Mouse (Mus musculus): ENCODE measurements at regions not wholly inside any gene's neighbourhood (a gene's known extent, or its start where the extent isn't known, plus 50 kb on each side); places are given as distances from the start of the nearest gene placed in this dataset.

DNA sequence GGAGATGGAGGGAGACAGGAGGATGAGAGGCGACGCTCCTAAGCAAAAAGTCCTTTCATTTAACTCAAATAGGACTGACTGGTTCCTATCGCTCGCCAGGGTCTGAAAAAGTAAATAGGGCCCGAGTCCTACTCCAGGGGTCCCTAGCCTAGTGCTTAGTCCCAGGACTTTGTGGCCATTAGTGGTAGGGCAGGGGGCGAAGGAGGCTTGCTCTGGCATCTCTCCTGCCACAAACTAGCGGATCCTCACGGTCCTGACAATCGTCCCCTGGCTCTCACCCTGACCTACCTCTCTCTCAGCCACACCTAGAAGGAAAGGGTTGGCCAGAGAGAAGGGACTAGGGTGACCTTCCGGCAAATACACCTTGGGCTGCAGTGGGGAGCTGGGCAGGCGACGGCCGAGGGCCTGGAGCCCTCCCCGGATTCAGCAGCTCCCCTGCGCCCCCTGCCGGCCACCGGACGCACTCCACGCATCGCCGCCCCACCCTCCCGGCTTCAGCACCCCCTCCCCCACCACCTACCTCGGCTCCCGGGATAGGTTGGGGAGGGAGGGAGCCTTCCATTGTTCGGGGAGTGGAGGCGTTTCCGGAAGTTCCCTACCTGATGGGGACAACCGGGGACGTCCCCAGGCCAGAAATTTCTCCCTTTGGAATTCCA, 83.6 kb upstream of the Calm2 start:
- in situ Hi-C loops (cut with MboI; ENCODE audit: low pct_unique_long_range_greater_than_20kb in 1 of 2, low sequenced_read_pairs in 2 of 2, unreplicated experiment in 1 of 2): no loop called here

DNA sequence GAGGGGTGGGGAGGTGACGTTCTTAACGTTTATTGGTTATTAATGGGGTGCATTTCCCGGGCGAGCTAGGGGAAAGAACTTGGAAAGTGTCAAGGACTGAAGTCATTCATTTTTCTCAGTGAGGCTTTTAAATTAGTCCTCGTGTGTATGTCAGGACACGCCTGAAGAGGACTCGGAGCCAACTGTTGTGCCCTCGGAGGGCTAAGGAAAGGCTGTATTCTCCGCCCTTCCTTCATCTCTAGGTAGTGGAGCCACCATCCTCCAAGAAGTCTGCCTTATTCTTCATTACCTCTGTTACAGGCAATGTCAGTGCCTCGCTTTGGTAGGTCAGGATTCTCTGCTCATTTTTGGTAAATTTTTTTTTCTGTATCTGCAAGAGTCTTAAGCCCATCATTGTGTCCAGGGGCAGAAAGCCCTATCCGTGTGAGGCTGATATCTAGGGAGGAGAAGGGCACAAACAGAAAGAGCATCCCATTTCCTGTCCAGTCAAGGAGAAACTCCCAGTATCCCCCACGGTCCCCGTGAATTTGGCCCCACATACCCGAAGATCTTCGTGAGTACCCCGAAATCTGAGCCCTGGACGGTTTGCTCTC, 84.2 kb upstream of the Calm2 start:
- in situ Hi-C loops (cut with MboI; ENCODE audit: low pct_unique_long_range_greater_than_20kb in 1 of 2, low sequenced_read_pairs in 2 of 2, unreplicated experiment in 1 of 2): no loop called here

DNA sequence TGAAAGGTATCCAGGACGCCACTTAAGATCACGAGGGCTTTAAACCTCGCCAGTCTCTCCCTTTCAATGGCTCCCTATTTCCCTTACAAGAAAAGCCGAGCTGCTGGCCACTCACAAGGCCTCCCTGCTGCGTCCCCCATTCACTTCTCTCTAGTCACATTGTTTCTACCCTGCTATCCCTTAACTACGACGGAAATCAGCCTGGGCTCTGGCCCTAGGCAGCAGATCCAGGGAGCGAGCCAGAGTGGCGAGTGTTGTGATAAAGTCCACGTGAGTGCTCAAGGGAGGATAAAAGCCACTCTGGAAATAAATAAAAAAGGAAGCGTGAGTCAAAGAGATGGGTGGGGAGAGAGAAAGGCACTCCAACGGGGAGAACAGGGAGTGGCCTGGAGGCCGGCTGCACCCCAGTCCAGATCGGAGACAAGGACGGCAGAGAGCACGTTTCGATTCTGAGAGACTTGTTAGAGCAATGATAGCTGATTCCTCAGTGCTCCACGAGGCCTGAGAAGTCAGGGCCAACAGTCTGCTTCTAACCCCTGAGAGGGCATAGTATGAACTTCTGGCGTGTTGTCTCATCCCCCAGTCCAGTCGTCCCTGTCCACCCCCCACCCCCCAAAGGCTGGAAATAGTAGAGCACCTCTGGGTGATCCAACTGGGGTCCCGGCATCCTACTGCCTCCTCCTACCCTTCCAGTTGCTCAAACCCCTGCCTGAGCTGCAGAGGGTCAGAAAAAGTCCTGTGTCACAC, 84.8 kb upstream of the Calm2 start:
- in situ Hi-C loops (cut with MboI; ENCODE audit: low pct_unique_long_range_greater_than_20kb in 1 of 2, low sequenced_read_pairs in 2 of 2, unreplicated experiment in 1 of 2): no loop called here

DNA sequence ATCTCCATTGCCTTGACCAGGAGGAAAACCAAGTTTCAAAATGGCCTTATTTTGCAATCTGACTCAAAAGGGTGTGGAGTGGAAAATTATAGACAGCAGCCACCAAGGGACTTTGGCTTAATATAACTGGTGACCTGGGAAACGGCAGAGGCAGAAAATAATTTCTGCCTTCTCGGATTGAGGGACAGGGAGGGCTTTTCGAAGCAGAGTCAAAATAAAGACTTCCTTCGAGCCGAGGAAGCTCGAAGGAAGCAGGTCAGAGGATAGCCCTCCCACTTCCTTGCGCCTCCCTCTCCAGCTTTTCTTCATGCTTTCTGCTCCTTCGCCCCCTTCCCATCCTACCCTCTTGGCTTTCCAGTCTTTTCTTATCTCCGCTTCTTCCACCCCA, 85.4 kb upstream of the Calm2 start:
- in situ Hi-C loops (cut with MboI; ENCODE audit: low pct_unique_long_range_greater_than_20kb in 1 of 2, low sequenced_read_pairs in 2 of 2, unreplicated experiment in 1 of 2): no loop called here

DNA sequence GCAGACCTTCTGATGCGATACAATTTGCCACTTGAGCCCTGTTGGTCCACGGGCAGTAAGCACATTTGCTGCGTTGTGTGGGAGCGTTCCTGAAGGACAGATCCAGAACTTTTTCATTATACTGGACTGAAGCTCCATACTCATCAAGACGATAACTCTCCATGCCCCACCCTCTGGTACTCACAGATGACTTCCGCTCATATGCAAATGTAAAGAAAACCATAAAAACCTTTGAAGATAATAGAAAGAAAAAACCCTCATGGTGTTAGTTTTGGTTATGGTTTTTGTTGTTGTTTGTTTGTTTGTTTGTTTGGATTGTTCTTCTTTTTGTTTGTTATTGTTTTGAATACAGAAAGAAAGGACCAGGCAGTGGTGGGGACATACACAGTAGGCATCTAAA, 86.0 kb upstream of the Calm2 start:
- in situ Hi-C loops (cut with MboI; ENCODE audit: low pct_unique_long_range_greater_than_20kb in 1 of 2, low sequenced_read_pairs in 2 of 2, unreplicated experiment in 1 of 2): no loop called here

DNA sequence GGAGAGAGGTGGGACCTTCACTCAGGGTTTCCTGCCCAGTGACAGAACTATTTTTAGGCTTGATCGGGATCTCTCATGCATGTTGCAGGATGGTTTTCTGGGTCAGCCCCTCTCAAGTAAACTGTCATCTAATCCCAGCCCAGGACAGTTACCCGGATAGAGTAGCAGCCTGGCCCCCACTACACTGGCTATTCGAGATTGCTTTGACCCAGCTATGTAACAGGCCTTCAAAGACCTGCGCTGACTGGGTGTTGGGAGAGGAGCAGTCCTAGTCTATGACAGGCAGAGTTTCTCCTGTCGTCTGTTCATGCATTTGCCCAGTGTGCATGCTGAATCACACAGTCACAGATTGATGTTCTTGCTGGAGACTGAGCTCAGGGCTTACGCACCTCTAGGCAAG, 86.2 kb upstream of the Epcam start:
- in situ Hi-C loops (cut with MboI; ENCODE audit: low pct_unique_long_range_greater_than_20kb in 1 of 2, low sequenced_read_pairs in 2 of 2, unreplicated experiment in 1 of 2): no loop called here

DNA sequence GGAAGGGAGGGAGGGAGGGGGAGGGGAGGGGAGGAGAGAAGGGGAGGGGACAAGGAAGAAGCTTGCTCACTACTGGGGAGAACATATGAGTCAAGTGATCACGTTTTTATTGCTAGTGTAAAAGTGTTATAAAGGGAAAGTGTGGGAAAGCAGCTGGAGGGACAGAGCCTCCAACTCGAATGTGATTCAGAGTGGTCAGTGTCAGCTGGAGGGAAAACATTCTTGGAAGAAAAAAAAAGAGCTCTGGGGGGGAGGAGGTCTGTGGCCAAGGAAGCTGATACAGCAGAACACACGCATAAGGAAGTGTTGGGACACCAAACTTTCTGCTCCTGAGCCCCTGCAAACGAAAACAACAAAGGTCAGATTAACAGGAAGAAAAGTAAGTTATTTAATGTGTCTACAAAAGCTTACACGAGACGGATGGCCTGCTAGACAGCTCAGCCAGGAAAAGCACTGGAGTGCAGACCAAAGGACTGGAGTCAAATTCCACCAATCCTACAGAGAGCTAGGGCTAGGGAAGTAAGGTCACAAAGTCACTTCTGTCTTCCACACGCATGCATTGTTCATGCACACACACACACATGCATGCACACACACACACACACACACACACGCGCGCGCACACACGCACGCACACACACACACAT, 85.1 kb upstream of the Epcam start:
- in situ Hi-C loops (cut with MboI; ENCODE audit: low pct_unique_long_range_greater_than_20kb in 1 of 2, low sequenced_read_pairs in 2 of 2, unreplicated experiment in 1 of 2): loop anchor here in 1 of 2 experiments (25.0 kb wide), 1 partner anchor 513 kb away; the partner anchor contains the start of genes Cript and Pigf

GRCm38 (mm10) chr17:87554561-87554960, 81.2 kb upstream of the Epcam start:
- in situ Hi-C loops (cut with MboI; ENCODE audit: low pct_unique_long_range_greater_than_20kb in 1 of 2, low sequenced_read_pairs in 2 of 2, unreplicated experiment in 1 of 2): loop anchor here in 1 of 2 experiments (25.0 kb wide), 1 partner anchor 517 kb away; the partner anchor contains the start of genes Cript and Pigf

GRCm38 (mm10) chr17:87558419-87558818, 77.4 kb upstream of the Epcam start:
- in situ Hi-C loops (cut with MboI; ENCODE audit: low pct_unique_long_range_greater_than_20kb in 1 of 2, low sequenced_read_pairs in 2 of 2, unreplicated experiment in 1 of 2): loop anchor here in 1 of 2 experiments (25.0 kb wide), 1 partner anchor 521 kb away; the partner anchor contains the start of genes Cript and Pigf

DNA sequence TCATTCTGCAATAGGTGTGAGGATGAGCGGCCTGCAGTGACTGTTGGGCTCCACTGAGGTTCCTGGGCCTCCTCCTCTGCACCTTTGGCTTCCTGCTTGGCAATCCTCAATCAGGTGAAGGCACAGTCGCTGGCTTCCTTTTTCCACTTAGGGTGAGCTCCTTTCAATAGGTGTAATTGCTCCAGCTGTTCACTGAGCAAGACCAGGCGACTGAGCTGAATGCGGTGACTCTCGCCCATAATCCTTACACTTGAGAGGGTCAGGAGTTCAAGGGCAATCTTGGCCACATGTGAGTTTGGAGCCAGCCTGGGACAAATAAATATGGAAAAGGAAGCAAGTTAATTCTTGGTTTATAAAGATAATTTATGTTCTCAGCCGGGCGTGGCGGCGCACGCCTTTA, 76.1 kb upstream of the Epcam start:
- in situ Hi-C loops (cut with MboI; ENCODE audit: low pct_unique_long_range_greater_than_20kb in 1 of 2, low sequenced_read_pairs in 2 of 2, unreplicated experiment in 1 of 2): loop anchor here (10.0 to 25.0 kb wide), 2 partner anchors 235 to 522 kb away; partner anchors contain the start of genes Cript (in 1 of the 2) and Pigf (in 1 of the 2)

- in situ Hi-C loops (cut with MboI; ENCODE audit: low pct_unique_long_range_greater_than_20kb in 1 of 2, low sequenced_read_pairs in 2 of 2, unreplicated experiment in 1 of 2): loop anchor here (10.0 to 25.0 kb wide), 2 partner anchors 236 to 524 kb away; partner anchors contain the start of genes Cript (in 1 of the 2) and Pigf (in 1 of the 2)
Observed at GRCm38 (mm10) chr17:87560923-87561322, 74.9 kb upstream of the Epcam start.

GRCm38 (mm10) chr17:87563375-87563774, 72.4 kb upstream of the Epcam start:
- in situ Hi-C loops (cut with MboI; ENCODE audit: low pct_unique_long_range_greater_than_20kb in 1 of 2, low sequenced_read_pairs in 2 of 2, unreplicated experiment in 1 of 2): loop anchor here (10.0 to 25.0 kb wide), 2 partner anchors 239 to 526 kb away; partner anchors contain the start of genes Cript (in 1 of the 2) and Pigf (in 1 of the 2)

DNA sequence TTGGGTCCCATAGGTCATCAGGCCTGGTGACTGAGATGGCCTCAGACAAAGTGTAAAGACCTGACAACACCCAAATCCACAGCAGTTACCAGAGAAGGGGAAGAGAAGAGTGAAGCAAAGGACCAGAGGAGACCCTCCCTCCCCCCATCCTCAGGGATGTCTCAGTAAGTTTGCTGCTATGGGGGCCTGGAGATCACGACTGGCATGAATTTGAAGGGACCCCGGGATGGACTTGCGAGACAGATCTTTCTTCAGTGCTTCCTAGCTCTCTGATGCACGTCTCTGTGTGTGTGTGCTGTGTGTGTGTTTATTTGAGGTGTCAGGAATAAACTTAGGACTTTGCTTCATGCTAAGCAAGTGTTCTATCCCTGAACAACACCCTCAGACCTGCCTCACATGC, 70.1 kb upstream of the Epcam start:
- in situ Hi-C loops (cut with MboI; ENCODE audit: low pct_unique_long_range_greater_than_20kb in 1 of 2, low sequenced_read_pairs in 2 of 2, unreplicated experiment in 1 of 2): loop anchor here (5.0 to 25.0 kb wide), 3 partner anchors 241 to 528 kb away; partner anchors contain the start of genes Cript (in 1 of the 2) and Pigf (in 1 of the 2)

DNA sequence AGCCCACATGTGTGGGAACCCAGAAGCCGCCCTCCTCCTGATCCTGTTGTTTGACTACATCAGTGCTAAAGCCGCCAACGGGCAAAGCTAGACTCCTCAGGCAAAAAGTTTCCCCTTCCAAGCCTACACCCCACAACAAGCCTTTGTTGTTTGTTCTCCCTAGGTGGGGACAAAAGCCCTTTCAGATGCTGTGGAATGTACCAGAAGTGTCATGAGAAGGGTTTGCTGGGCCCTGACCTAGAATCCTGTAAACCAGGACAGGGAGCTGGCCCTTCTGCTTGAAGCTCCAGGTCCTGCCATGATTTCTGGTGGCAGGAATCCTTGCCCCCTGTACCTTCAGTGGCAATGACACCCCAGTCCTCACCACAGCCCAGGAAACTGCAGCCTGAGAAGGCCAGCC, 69.5 kb upstream of the Epcam start:
- in situ Hi-C loops (cut with MboI; ENCODE audit: low pct_unique_long_range_greater_than_20kb in 1 of 2, low sequenced_read_pairs in 2 of 2, unreplicated experiment in 1 of 2): loop anchor here (5.0 to 25.0 kb wide), 3 partner anchors 241 to 529 kb away; partner anchors contain the start of genes Cript (in 1 of the 2) and Pigf (in 1 of the 2)

GRCm38 (mm10) chr17:87566996-87567395, 68.8 kb upstream of the Epcam start:
- in situ Hi-C loops (cut with MboI; ENCODE audit: low pct_unique_long_range_greater_than_20kb in 1 of 2, low sequenced_read_pairs in 2 of 2, unreplicated experiment in 1 of 2): loop anchor here (5.0 to 25.0 kb wide), 3 partner anchors 242 to 530 kb away; partner anchors contain the start of genes Cript (in 1 of the 2) and Pigf (in 1 of the 2)

DNA sequence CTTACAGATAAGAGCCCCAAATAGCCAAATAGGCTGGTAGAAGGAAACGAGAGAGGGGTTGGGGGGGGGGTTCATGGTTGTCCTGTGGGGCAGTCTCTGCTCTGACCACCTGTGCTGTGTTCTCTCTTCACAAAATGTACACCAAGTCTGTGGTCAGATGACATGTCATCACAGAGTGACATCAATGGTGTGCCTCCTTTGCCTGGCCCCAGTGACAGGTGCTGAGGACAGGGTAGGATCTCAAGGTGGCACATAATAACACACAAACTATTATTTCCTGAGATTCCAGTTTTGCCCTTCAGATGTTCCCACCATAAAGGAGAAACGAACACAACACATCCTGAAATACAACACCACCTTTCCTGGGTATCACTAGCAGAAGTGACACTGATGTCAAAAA, 68.3 kb upstream of the Epcam start:
- in situ Hi-C loops (cut with MboI; ENCODE audit: low pct_unique_long_range_greater_than_20kb in 1 of 2, low sequenced_read_pairs in 2 of 2, unreplicated experiment in 1 of 2): loop anchor here (5.0 to 25.0 kb wide), 3 partner anchors 243 to 530 kb away; partner anchors contain the start of genes Cript (in 1 of the 2) and Pigf (in 1 of the 2)

- in situ Hi-C loops (cut with MboI; ENCODE audit: low pct_unique_long_range_greater_than_20kb in 1 of 2, low sequenced_read_pairs in 2 of 2, unreplicated experiment in 1 of 2): loop anchor here (5.0 to 25.0 kb wide), 3 partner anchors 245 to 533 kb away; partner anchors contain the start of genes Cript (in 1 of the 2) and Pigf (in 1 of the 2)
Observed at GRCm38 (mm10) chr17:87569981-87570380, 65.8 kb upstream of the Epcam start.
